18 mouse cellular contexts compared by ENCODE assay signal in the genomic region with DNA sequence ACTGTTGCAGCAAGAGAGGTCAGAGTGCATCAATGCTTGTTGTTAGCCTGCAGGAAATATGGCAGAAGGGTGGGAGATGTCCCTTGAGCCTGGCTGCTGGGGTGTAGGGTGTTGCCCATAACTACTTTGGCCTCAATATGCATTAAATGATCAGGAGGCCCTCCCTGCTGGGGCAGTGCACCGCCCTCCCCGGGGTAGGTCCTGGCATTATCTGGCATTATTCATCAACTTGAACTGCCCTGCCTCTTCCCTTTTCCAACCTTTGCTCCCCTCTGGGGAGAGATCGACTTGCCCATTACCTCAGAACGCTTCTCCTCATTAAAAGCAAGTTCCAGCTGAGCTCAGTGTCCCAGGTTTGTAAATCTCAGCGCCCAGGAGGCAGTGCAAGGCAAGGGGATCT. TPM values are rescaled to one million over a fixed set of nuclear protein-coding genes. Genes with fewer than 3 reads are reported as not detected.
"Had no signal": no experiment of that assay in that cellular context is flagged by ENCODE, and none has a peak within 500 bp of the region (broad histone marks: within the 10 kb centered on the region; RNA-seq: fewer than 3 reads in every experiment).

No protein-coding gene starts in this region.

- H3K4me1 ChIP-seq: limb, embryonic 12.5 days; liver, embryonic 13.5 days; lung, embryonic 15.5 days; megakaryocyte, embryonic 14.5 days; midbrain, embryonic 12.5 days had no signal

- H3K4me3 ChIP-seq: layer of hippocampus, adult 2 months; limb, embryonic 12.5 days; liver, embryonic 13.5 days; lung, embryonic 15.5 days; megakaryocyte, embryonic 14.5 days; midbrain, embryonic 12.5 days had no signal

- ATAC-seq: hindbrain, postnatal 0 days; liver, postnatal 0 days had no signal

- DNase-seq: liver; liver, embryonic 13.5 days; liver, postnatal 0 days; lung, postnatal 14 days; right cerebral cortex, postnatal 25 days; thymus, adult 18-20 months; thymus, postnatal 25 days had no signal

- H3K9ac ChIP-seq: limb, embryonic 12.5 days; liver, embryonic 13.5 days; liver, postnatal 0 days; lung, embryonic 15.5 days; midbrain, embryonic 12.5 days had no signal

- H3K27me3 ChIP-seq: limb, embryonic 12.5 days; liver, embryonic 13.5 days; lung, embryonic 15.5 days; midbrain, embryonic 12.5 days had no signal

- H3K9me3 ChIP-seq: limb, embryonic 12.5 days; liver, embryonic 13.5 days; lung, embryonic 15.5 days; midbrain, embryonic 12.5 days had no signal

- H3K36me3 ChIP-seq: limb, embryonic 12.5 days; liver, embryonic 13.5 days; lung, embryonic 15.5 days; midbrain, embryonic 12.5 days had no signal

- H3K27ac ChIP-seq: hindbrain, postnatal 0 days; layer of hippocampus, adult 2 months; limb, embryonic 12.5 days; liver, embryonic 13.5 days; lung, embryonic 15.5 days; macrophage; midbrain, embryonic 12.5 days had no signal

- H3K4me2 ChIP-seq: limb, embryonic 12.5 days; liver, embryonic 13.5 days; lung, embryonic 15.5 days; midbrain, embryonic 12.5 days had no signal

RNA-seq across cellular contexts. Expression of gene Treh, which starts 6.5 kb away (rescaled TPM):
- polyA plus RNA-seq: hindbrain, postnatal 0 days; intestine, embryonic 14.5 days; limb, embryonic 12.5 days; liver, embryonic 13.5 days; lung, embryonic 15.5 days; macrophage; midbrain, embryonic 12.5 days; midbrain, postnatal 0 days; neural tube, embryonic 14.5 days; urinary bladder, adult 2 months had no signal
